Mouse (Mus musculus) hindbrain, embryonic 10.5 days (tissue): ENCODE measurements around the gene Lrg1. TPM values are rescaled to one million over a fixed set of nuclear protein-coding genes. Genes with fewer than 3 reads are reported as not detected.

ENCODE experiments used
- DNase-seq: peaks from one replicate; pipeline ENCODE4 v3.0.0-alpha.2; 2017; ENCODE audit warnings: low spot score
- H3K27ac ChIP-seq: fragments of 300-500 bp; sonication (generic); 2 replicates; pipeline ENCODE4 v1.5.1; 2016; ENCODE audit warnings: mild to moderate bottlenecking, moderate library complexity
- H3K27me3 ChIP-seq: fragments of 300-500 bp; sonication (generic); 2 replicates; pipeline ENCODE4 v1.6.1; 2016; ENCODE audit warnings: mild to moderate bottlenecking; ENCODE audit not compliant: poor library complexity, insufficient read depth, severe bottlenecking
- H3K36me3 ChIP-seq: fragments of 300-500 bp; sonication (generic); 2 replicates; pipeline ENCODE4 v1.6.1; 2016; ENCODE audit warnings: mild to moderate bottlenecking, moderate library complexity
- H3K4me1 ChIP-seq: fragments of 300-500 bp; sonication (generic); replicated peaks from 2 replicates; pipeline ENCODE4 v1.6.1; 2016; ENCODE audit warnings: mild to moderate bottlenecking
- H3K4me3 ChIP-seq: fragments of 300-500 bp; sonication (generic); 2 replicates; pipeline ENCODE4 v1.5.1; 2016; ENCODE audit warnings: mild to moderate bottlenecking, moderate library complexity
- H3K9me3 ChIP-seq: fragments of 300-500 bp; sonication (generic); 2 replicates; pipeline ENCODE4 v1.6.1; 2016; ENCODE audit warnings: mild to moderate bottlenecking, moderate library complexity
- WGBS: fragments of 180-500 bp; shearing (Covaris S2); methylation state at CpG from one replicate; pipeline ENCODE4 v1.1.7; 2016; 5-methylcytosine and 5-hydroxymethylcytosine counted together
- polyA plus RNA-seq: library from polyadenylated mRNA; unstranded; fragments of >200 nt; fragmentation: Nextera tagmentation; extraction: Ambion mirVana; gene quantifications from 2 replicates; pipeline ENCODE4 v1.2.1, GENCODE M21; 2016

Lrg1 gene
- polyA plus RNA-seq, 1 experiment from 2014 or later: not detected

GRCm38 (mm10) chr17:56132661-56133060, 10.9 kb upstream of the Lrg1 start:
- Histone ChIP-seq H3K4me1 (peaks cover 43% of the 10 kb centered on the region), H3K27me3 (peaks cover 24% of the 10 kb centered on the region), H3K27ac (no peak overlapping the region), H3K36me3 (peaks cover 36% of the 10 kb centered on the region), H3K4me3 (no peak overlapping the region; the same call in 1 of the 2 replicates), H3K9me3 (no peaks in the 10 kb centered on the region; the same call in 1 of the 2 replicates)
- peak; percentile 70 for DNase-seq
- 6% methylated on average over 14 of the region's 14 CpGs for whole genome bisulfite sequencing

- H3K36me3 ChIP-seq: peaks cover 45% of the 10 kb centered on the region
- H3K4me1 ChIP-seq: peaks cover 35% of the 10 kb centered on the region
- no peak overlapping the region for H3K27ac ChIP-seq
- no peak overlapping the region for H3K4me3 ChIP-seq
- H3K27me3 ChIP-seq: peaks cover 15% of the 10 kb centered on the region
- no peaks in the 10 kb centered on the region; the same call in 1 of the 2 replicates for H3K9me3 ChIP-seq
- DNase-seq: peak; percentile 68
- WGBS: 40% methylated on average over 7 of the region's 7 CpGs
These were observed 10.0 kb upstream of the Lrg1 start for GRCm38 (mm10) chr17:56131814-56132213.

- WGBS: 93% methylated on average over 10 of the region's 10 CpGs
- peaks cover 46% of the 10 kb centered on the region for H3K36me3 ChIP-seq
- DNase-seq: no peak
- H3K27me3 ChIP-seq: peaks cover 13% of the 10 kb centered on the region
- H3K4me3 ChIP-seq: no peak overlapping the region
- no peak overlapping the region for H3K27ac ChIP-seq
- H3K4me1 ChIP-seq: peaks cover 35% of the 10 kb centered on the region
- H3K9me3 ChIP-seq: no peaks in the 10 kb centered on the region; the same call in 1 of the 2 replicates
These were observed 9.3 kb upstream of the Lrg1 start for GRCm38 (mm10) chr17:56131136-56131535.

- Histone ChIP-seq H3K9me3 (peaks cover 2% of the 10 kb centered on the region), H3K36me3 (peaks cover 56% of the 10 kb centered on the region), H3K27me3 (peaks cover 30% of the 10 kb centered on the region), H3K27ac (no peak overlapping the region), H3K4me1 (peaks cover 19% of the 10 kb centered on the region), H3K4me3 (no peak overlapping the region)
- 93% methylated on average over 15 of the region's 15 CpGs for WGBS
- DNase-seq: no peak
These were observed 6.4 kb upstream of the Lrg1 start for GRCm38 (mm10) chr17:56128246-56128645.

- H3K27ac ChIP-seq: no peak overlapping the region
- DNase-seq: no peak
- peaks cover 56% of the 10 kb centered on the region for H3K36me3 ChIP-seq
- peaks cover 50% of the 10 kb centered on the region for H3K27me3 ChIP-seq
- peaks cover 19% of the 10 kb centered on the region for H3K9me3 ChIP-seq
- WGBS: 80% methylated on average over 11 of the region's 11 CpGs
- no peak overlapping the region for H3K4me3 ChIP-seq
- H3K4me1 ChIP-seq: peaks cover 12% of the 10 kb centered on the region
These were observed 4.4 kb upstream of the Lrg1 start for GRCm38 (mm10) chr17:56126175-56126574.

DNA sequence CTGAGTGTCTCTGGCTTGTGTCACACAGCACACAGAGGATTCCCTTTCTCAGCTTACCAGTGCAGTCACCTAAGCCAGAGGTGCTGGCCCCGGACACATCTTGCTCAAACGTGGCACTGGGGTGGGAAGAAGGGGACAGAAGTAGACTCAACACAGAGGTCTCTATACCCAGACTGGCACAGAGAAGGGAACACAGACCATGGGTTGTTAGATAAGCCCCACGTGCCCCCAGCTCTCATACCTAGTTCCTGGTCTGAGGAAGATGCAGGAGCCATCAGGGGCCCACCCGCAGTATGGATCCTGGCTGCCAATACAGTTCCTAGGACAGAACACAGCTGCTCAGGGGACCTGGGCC, 3.5 kb upstream of the Lrg1 start:
- H3K27me3 ChIP-seq: peaks cover 59% of the 10 kb centered on the region
- no peak overlapping the region for H3K4me3 ChIP-seq
- peaks cover 19% of the 10 kb centered on the region for H3K9me3 ChIP-seq
- H3K27ac ChIP-seq: no peak overlapping the region
- 85% methylated on average over 4 of the region's 4 CpGs for WGBS
- H3K4me1 ChIP-seq: peaks cover 17% of the 10 kb centered on the region
- peaks cover 46% of the 10 kb centered on the region for H3K36me3 ChIP-seq
- DNase-seq: no peak

DNA sequence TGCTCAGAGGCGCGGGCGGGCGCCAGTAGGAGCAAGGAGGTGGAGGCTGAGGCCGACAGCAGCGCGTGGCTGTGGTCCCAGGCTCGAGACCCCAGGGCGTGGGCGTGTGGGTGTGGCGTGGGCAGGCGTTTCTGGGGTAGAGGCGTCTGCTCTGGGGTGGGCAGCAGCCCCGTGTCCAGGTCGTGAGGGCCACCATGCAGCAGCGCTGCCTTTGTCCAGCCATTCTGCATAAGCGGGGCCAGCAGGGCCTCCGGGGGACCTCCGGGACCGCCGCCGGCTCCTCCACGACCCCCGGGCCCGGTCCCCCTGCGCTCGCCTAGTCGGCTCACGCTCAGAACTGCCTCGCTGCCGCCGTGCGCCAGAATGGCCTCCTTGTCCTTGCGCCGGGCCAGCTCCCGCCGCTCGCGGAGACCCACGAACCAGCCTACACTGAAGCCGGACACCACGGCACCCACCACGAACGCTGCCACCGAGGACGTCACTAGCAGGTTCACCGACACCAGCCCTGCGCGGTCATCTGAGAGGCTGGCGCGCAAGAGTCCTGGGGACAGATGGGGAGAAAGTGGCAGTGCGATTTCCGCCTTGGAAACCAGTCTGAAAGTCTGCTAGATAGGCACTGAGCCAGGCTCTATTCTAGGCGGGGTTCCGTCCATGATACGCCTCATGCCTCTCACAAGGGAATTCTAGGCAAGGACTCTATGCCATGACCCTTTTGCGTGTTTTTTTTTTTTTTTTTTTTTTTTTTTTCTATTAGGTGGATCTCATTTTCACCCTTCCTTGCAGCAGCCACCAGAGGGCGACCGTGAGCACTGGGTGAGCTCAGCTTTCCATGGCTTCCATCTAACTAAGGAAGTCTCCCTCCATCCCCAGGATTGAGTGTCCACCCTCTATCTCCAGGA, 2.8 kb upstream of the Lrg1 start:
- H3K27me3 ChIP-seq: peaks cover 66% of the 10 kb centered on the region
- 9% methylated on average over 59 of the region's 59 CpGs for WGBS
- peak overlapping the region; percentile 82 for H3K27ac ChIP-seq
- peaks cover 19% of the 10 kb centered on the region for H3K9me3 ChIP-seq
- DNase-seq: peak; percentile 63
- peaks cover 23% of the 10 kb centered on the region for H3K4me1 ChIP-seq
- peaks cover 40% of the 10 kb centered on the region for H3K36me3 ChIP-seq
- peak overlapping the region; percentile 54 for H3K4me3 ChIP-seq

DNA sequence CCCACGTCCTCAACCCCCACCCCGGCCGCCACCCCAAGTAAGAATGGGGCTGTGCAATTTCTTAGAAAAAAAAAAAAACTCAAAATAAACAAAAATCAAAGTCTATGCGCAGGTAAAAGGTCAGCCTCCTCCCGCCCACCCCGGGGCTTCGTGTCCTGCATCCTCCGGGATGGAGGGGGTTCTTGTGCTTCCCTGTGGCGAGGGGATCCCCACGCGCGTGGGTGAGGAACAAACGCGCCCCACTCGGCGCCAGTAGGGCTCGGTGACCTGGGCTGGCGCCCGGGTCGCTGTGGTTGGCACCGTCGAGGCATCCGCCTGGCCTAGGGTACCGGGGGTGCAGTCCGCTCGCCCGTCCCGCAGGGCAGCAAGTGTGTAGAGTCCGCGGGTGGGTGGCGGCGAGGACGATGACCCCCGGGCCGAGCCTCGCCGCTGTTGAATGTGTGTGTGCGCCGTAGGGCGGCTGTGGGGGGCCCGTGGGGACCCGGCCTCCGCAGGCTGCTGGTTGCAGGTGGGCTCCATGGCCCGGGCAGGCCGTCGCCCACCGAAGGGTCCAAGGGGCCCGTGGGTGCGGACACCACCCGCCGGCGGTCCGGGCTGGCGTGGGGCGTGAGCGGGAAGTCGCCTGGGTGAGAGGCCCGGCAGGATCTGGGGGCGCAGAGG, 2.0 kb upstream of the Lrg1 start:
- H3K9me3 ChIP-seq: peaks cover 19% of the 10 kb centered on the region
- H3K27ac ChIP-seq: peak overlapping the region; percentile 82
- H3K36me3 ChIP-seq: peaks cover 32% of the 10 kb centered on the region
- DNase-seq: no peak
- H3K4me1 ChIP-seq: peaks cover 26% of the 10 kb centered on the region
- WGBS: 42% methylated on average over 59 of the region's 59 CpGs
- H3K4me3 ChIP-seq: peak overlapping the region; percentile 54
- peaks cover 74% of the 10 kb centered on the region for H3K27me3 ChIP-seq

DNA sequence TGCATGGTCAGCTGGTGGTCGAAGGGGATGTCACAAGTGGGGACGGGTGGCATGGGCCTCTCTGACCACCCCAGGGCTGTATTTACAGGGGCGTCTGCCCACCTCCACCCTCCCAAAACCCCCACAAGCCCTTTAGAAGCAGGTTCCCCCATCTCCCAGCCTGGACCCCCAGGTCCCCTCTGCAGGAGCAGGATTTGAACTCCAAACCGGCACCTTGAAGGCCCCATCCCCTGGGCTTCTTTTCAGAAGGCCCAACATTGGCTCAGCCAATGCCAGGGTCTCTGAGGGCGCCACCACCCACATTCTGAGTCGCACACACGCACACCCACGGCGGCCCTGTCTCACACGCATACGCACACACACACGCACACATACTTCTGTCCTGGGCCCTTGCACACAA, 1.4 kb upstream of the Lrg1 start:
- H3K4me3 ChIP-seq: peak overlapping the region; percentile 20; the same call in 1 of the 2 replicates
- H3K27ac ChIP-seq: no peak overlapping the region
- peaks cover 19% of the 10 kb centered on the region for H3K9me3 ChIP-seq
- H3K4me1 ChIP-seq: peaks cover 26% of the 10 kb centered on the region
- no peak for DNase-seq
- 88% methylated on average over 12 of the region's 12 CpGs for WGBS
- peaks cover 29% of the 10 kb centered on the region for H3K36me3 ChIP-seq
- H3K27me3 ChIP-seq: peaks cover 80% of the 10 kb centered on the region

- WGBS: 7% methylated on average over 66 of the region's 66 CpGs
- peaks cover 15% of the 10 kb centered on the region for H3K36me3 ChIP-seq
These were observed 1.6 kb downstream of the Lrg1 start for GRCm38 (mm10) chr17:56119981-56120880.

GRCm38 (mm10) chr17:56119431-56119830, 2.4 kb downstream of the Lrg1 start:
- peaks cover 92% of the 10 kb centered on the region for H3K27me3 ChIP-seq
- H3K9me3 ChIP-seq: peaks cover 19% of the 10 kb centered on the region
- H3K27ac ChIP-seq: no peak overlapping the region
- H3K4me3 ChIP-seq: no peak overlapping the region
- peaks cover 34% of the 10 kb centered on the region for H3K4me1 ChIP-seq
- peaks cover 15% of the 10 kb centered on the region for H3K36me3 ChIP-seq
- 44% methylated on average over 12 of the region's 12 CpGs for WGBS
- DNase-seq: no peak

More at GRCm38 (mm10) chr17:56119981-56120880, 1.6 kb downstream of the Lrg1 start:
- peak overlapping the region; percentile 25; the same call in 1 of the 2 replicates for H3K4me3 ChIP-seq
- peaks cover 38% of the 10 kb centered on the region for H3K4me1 ChIP-seq
- peaks cover 96% of the 10 kb centered on the region for H3K27me3 ChIP-seq
- DNase-seq: no peak
- peaks cover 19% of the 10 kb centered on the region for H3K9me3 ChIP-seq
- H3K27ac ChIP-seq: no peak overlapping the region

- DNase-seq: peak; percentile 64
- Histone ChIP-seq H3K27me3 (peaks cover 70% of the 10 kb centered on the region), H3K4me3 (peak within 1 kb of the TSS; percentile 51), H3K27ac (0 out of 2 replicates have a peak within 1 kb of the TSS, but pooled peaks have one; percentile 50), H3K36me3 (no peaks in the 10 kb centered on the region), H3K4me1 (peaks cover 33% of the 10 kb centered on the region), H3K9me3 (peaks cover 8% of the 10 kb centered on the region)
- whole genome bisulfite sequencing: 1% methylated on average over 27 of the region's 27 CpGs
These were observed 4.5 kb downstream of the Lrg1 start, which contains the start of gene Plin5 for GRCm38 (mm10) chr17:56117251-56117710. TSS of gene Plin5 (minus strand) at chr17:56117596.
